Mouse (Mus musculus) megakaryocyte, embryonic 14.5 days (primary cell): ENCODE measurements around the gene Slco1a5.

Experiments
- FLI1 ChIP-seq: IDR thresholded peaks from 2 replicates; pipeline ENCODE4 v1.6.1; 2012; ENCODE audit warnings: low read length, inconsistent platforms, mixed read lengths
- GATA1 ChIP-seq: IDR thresholded peaks from 3 replicates; pipeline ENCODE4 v1.6.1; 2012; ENCODE audit warnings: mixed read lengths, low read length, inconsistent platforms, borderline replicate concordance

DNA sequence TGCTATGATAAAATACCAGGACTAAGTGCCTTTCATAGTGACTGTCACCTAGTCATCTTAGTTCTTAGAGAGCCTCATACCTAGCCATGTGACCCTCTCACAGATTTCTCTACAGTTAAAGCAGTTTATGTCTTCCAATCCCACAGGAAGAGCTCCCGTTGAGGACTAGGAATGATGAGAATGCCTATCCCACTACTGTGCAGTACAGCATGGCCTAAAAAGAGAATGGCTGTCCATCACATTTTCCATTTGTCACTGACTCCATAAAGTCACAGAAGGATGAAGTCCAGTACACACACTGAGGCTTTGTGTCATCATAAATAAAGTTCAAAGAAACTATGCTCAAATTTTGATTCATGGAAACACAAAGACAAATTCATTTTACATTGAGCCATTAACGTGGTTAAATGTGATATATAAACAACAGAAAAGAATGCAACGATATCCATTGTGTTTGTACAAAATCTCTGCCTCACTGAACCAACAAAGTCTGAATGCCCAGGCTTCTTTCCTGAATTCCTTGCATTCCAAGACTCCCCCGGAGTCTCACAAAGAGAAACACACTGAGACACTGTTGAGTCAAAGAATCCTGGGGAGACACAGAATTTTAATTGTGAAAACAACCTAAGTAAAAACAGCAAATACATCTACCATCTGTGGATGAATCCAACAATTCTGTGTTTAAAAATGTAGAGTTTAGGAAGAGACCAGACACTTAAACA lies 46.9 kb downstream of the Slco1a5 start:
- TF ChIP-seq GATA1 (no peak), FLI1 (no peak)
